Mouse (Mus musculus): ENCODE results near the gene Aldh3a2. TPM values are rescaled to one million over a fixed set of nuclear protein-coding genes. Genes with fewer than 3 reads are reported as not detected.

The Aldh3a2 gene
- total and polyA plus RNA-seq, 3 experiments, result 11.0 to 15.0 TPM; not detected in 1

DNA sequence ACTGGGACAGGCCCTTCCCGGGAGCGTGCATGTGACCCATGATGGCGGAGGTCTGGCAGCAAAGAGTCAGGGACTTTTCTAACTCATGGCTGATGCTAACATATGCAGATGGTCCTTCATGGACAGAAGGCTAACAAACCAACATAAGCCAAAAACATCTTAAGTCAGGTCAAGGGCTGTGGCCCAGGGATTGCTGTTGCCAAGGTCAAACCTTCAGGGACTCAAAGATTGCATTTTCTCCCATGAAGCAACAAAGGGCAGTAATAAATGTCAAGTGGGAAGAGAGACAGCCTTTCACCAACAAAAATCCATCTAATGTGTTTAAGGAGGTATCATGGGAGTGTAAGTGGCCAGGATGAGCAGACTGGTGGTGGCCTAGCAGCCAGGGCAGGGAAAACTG is 61.1 kb downstream of the Aldh3a2 start:
- TF ChIP-seq BHLHE40 (IDR thresholded peaks at IDR 0.05; ENCODE audit: borderline replicate concordance, low read depth, low read length) (no peak), ZKSCAN1 (IDR thresholded peaks at IDR 0.05; ENCODE audit: low read depth, low read length) (no peak), GABPA (IDR thresholded peaks at IDR 0.05; ENCODE audit: low read depth, low read length) (no peak), POLR2A (IDR thresholded peaks at IDR 0.05; ENCODE audit: control insufficient read depth in 1 of 2, insufficient read depth in 1 of 2, low read depth in 1 of 2, low read length in 2 of 2, poor library complexity in 1 of 2) (no peak), HCFC1 (IDR thresholded peaks at IDR 0.05; ENCODE audit: low read depth, low read length) (no peak), ZNF384 (IDR thresholded peaks at IDR 0.05; ENCODE audit: low read depth, low read length) (no peak)
- DNase-seq (ENCODE audit: low read depth, low spot score), result no peak

GRCm38 (mm10) chr11:61205167-61205950 is 61.9 kb downstream of the Aldh3a2 start:
- no peak overlapping the region for H3K27ac ChIP-seq (ENCODE audit: control insufficient read depth, low read depth, low read length)
- H3K4me1 ChIP-seq (ENCODE audit: control insufficient read depth in 1 of 2, insufficient read depth in 2 of 2, low read length in 2 of 2), result no peaks in the 10 kb centered on the region
- H3K27me3 ChIP-seq (ENCODE audit: control insufficient read depth in 1 of 2, insufficient read depth in 2 of 2, low read length in 2 of 2), result peaks cover 0 to 5% of the 10 kb centered on the region in 2 experiments; a peak in 3 of 4 replicates
- no peak for DNase-seq (ENCODE audit: low read depth, low spot score)
- no peaks in the 10 kb centered on the region for H3K36me3 ChIP-seq (ENCODE audit: control insufficient read depth in 1 of 2, insufficient read depth in 2 of 2, low read length in 2 of 2)
- TF ChIP-seq POLR2A (IDR thresholded peaks at IDR 0.05; ENCODE audit: control insufficient read depth in 1 of 2, insufficient read depth in 1 of 2, low read depth in 1 of 2, low read length in 2 of 2, poor library complexity in 1 of 2) (no peak), ZKSCAN1 (IDR thresholded peaks at IDR 0.05; ENCODE audit: low read depth, low read length) (no peak), NRF1 (IDR thresholded peaks at IDR 0.05; ENCODE audit: insufficient read depth, low read depth, low read length, poor library complexity, severe bottlenecking) (no peak), UBTF (IDR thresholded peaks at IDR 0.05; ENCODE audit: borderline replicate concordance, insufficient read depth, low read depth, low read length) (no peak), RCOR1 (IDR thresholded peaks at IDR 0.05; ENCODE audit: low read depth, low read length) (no peak), NELFE (IDR thresholded peaks at IDR 0.05; ENCODE audit: low read depth, low read length) (no peak), USF1 (IDR thresholded peaks at IDR 0.05; ENCODE audit: low read depth, low read length) (no peak), SMC3 (IDR thresholded peaks at IDR 0.05; ENCODE audit: low read depth, low read length) (no peak), E2F4 (IDR thresholded peaks at IDR 0.05; ENCODE audit: borderline replicate concordance, low read depth, low read length) (no peak), CHD1 (IDR thresholded peaks at IDR 0.05; ENCODE audit: low read depth, low read length) (no peak), TCF12 (IDR thresholded peaks at IDR 0.05; ENCODE audit: low read depth, low read length) (no peak), HCFC1 (IDR thresholded peaks at IDR 0.05; ENCODE audit: low read depth, low read length) (no peak), USF2 (IDR thresholded peaks at IDR 0.05; ENCODE audit: borderline replicate concordance in 1 of 2, insufficient read depth in 1 of 2, low read depth in 1 of 2, low read length in 2 of 2) (no peak), MYB (IDR thresholded peaks at IDR 0.05; ENCODE audit: low read depth, low read length) (no peak), BHLHE40 (IDR thresholded peaks at IDR 0.05; ENCODE audit: borderline replicate concordance, low read depth, low read length) (no peak), POLR2AphosphoS5 (IDR thresholded peaks at IDR 0.05; ENCODE audit: borderline replicate concordance, low read depth, low read length) (no peak), ZMIZ1 (IDR thresholded peaks at IDR 0.05; ENCODE audit: low read depth, low read length) (no peak), MYC (IDR thresholded peaks at IDR 0.05; ENCODE audit: low read depth, low read length) (no peak), SIN3A (IDR thresholded peaks at IDR 0.05; ENCODE audit: low read length) (no peak), GATA1 (IDR thresholded peaks at IDR 0.05; ENCODE audit: low read depth, low read length) (no peak)
- H3K9ac ChIP-seq (ENCODE audit: control insufficient read depth, low read depth, low read length, poor library complexity, severe bottlenecking), result no peak overlapping the region
- no peaks in the 10 kb centered on the region for H3K9me3 ChIP-seq (replicated peaks; ENCODE audit: insufficient read depth, low read length)
- no peak overlapping the region for H3K4me3 ChIP-seq (ENCODE audit: control insufficient read depth in 1 of 2, insufficient read depth in 1 of 2, low read depth in 2 of 2, low read length in 2 of 2)
- no peaks in the 10 kb centered on the region for H3K79me2 ChIP-seq (ENCODE audit: control insufficient read depth, insufficient read depth, low read length, poor library complexity)

More for the DNA sequence above, 61.1 kb downstream of the Aldh3a2 start:
- peaks cover 2 to 4% of the 10 kb centered on the region in 2 experiments; a peak in 3 of 4 replicates for H3K27me3 ChIP-seq (ENCODE audit: control insufficient read depth in 1 of 2, insufficient read depth in 2 of 2, low read length in 2 of 2)
- no peak overlapping the region for H3K4me3 ChIP-seq (ENCODE audit: control insufficient read depth in 1 of 2, insufficient read depth in 1 of 2, low read depth in 2 of 2, low read length in 2 of 2)
- no peaks in the 10 kb centered on the region for H3K4me1 ChIP-seq (ENCODE audit: control insufficient read depth in 1 of 2, insufficient read depth in 2 of 2, low read length in 2 of 2)
- no peak overlapping the region for H3K27ac ChIP-seq (ENCODE audit: control insufficient read depth, low read depth, low read length)
- no peaks in the 10 kb centered on the region for H3K36me3 ChIP-seq (ENCODE audit: control insufficient read depth in 1 of 2, insufficient read depth in 2 of 2, low read length in 2 of 2)
- H3K9me3 ChIP-seq (replicated peaks; ENCODE audit: insufficient read depth, low read length), result no peaks in the 10 kb centered on the region
- H3K9ac ChIP-seq (ENCODE audit: control insufficient read depth, low read depth, low read length, poor library complexity, severe bottlenecking), result no peak overlapping the region
- H3K79me2 ChIP-seq (ENCODE audit: control insufficient read depth, insufficient read depth, low read length, poor library complexity), result no peaks in the 10 kb centered on the region

Measured in MEL (cell line).